Mouse (Mus musculus): ENCODE measurements around the gene Slc16a13. TPM values are rescaled to one million over a fixed set of nuclear protein-coding genes. Genes with fewer than 3 reads are reported as not detected.

The Slc16a13 gene
- polyA plus RNA-seq, 1 experiment = 13.9 TPM

GRCm38 (mm10) chr11:70218741-70219470 lies 2.0 kb downstream of the Slc16a13 start:
- TF ChIP-seq POLR2A (IDR thresholded peaks at IDR 0.05; ENCODE audit: borderline replicate concordance, extremely low read depth, insufficient read depth, insufficient read length, poor library complexity, severe bottlenecking) (no peak), CTCF (IDR thresholded peaks at IDR 0.05; ENCODE audit: borderline replicate concordance, extremely low read depth, insufficient read depth, insufficient read length) (no peak)
- DNase-seq (ENCODE audit: low read depth) = no peak

GRCm38 (mm10) chr11:70218039-70218438 lies 2.8 kb downstream of the Slc16a13 start:
- DNase-seq (ENCODE audit: low read depth) = no peak
- TF ChIP-seq CTCF (IDR thresholded peaks at IDR 0.05; ENCODE audit: borderline replicate concordance, extremely low read depth, insufficient read depth, insufficient read length) (no peak), POLR2A (IDR thresholded peaks at IDR 0.05; ENCODE audit: borderline replicate concordance, extremely low read depth, insufficient read depth, insufficient read length, poor library complexity, severe bottlenecking) (no peak)

DNA sequence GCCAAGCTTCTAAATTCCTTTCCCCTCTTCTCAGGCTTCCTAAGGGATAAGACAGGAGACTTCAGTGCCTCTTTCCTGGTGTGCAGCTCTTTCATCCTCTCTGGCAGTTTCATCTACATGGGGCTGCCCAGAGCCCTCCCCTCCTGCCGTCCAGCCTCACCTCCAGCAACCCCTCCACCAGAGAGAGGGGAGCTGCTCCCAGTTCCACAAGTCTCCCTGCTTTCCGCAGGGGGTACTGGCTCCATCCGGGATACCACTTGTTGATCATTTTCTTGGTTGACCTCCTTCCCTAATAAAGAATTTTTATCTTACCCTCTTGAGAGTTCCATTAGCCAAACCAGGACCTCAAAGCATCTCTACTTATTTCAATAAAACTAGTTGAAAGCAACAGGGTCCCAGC lies 4.8 kb downstream of the Slc16a13 start:
- TF ChIP-seq POLR2A (IDR thresholded peaks at IDR 0.05; ENCODE audit: borderline replicate concordance, extremely low read depth, insufficient read depth, insufficient read length, poor library complexity, severe bottlenecking) (no peak), CTCF (IDR thresholded peaks at IDR 0.05; ENCODE audit: borderline replicate concordance, extremely low read depth, insufficient read depth, insufficient read length) (no peak)

DNA sequence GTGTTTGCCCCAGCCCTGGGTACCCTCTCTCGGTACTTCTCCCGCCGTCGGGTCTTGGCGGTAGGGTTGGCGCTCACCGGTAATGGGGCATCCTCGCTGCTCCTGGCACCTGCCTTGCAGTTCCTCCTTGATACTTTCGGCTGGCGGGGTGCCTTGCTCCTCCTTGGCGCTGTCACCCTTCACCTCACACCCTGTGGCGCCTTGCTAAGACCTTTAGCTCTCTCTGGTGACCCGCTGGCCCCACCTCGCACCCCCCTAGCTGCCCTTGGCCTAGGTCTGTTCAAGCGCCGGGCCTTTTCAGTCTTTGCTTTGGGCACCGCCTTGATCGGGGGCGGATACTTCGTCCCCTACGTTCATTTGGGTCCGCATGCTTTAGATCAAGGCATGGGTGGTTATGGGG lies 5.6 kb downstream of the Slc16a13 start:
- DNase-seq (ENCODE audit: low read depth) = no peak

More for the DNA sequence above, 4.8 kb downstream of the Slc16a13 start:
- no peak for DNase-seq (ENCODE audit: low read depth)

GRCm38 (mm10) chr11:70214856-70215209 lies 6.0 kb downstream of the Slc16a13 start:
- no peak for DNase-seq (ENCODE audit: low read depth)
- TF ChIP-seq POLR2A (IDR thresholded peaks at IDR 0.05; ENCODE audit: borderline replicate concordance, extremely low read depth, insufficient read depth, insufficient read length, poor library complexity, severe bottlenecking) = no peak
- no peak for TF ChIP-seq CTCF (IDR thresholded peaks at IDR 0.05; ENCODE audit: borderline replicate concordance, extremely low read depth, insufficient read depth, insufficient read length)

More for the DNA sequence above, 5.6 kb downstream of the Slc16a13 start:
- TF ChIP-seq POLR2A (IDR thresholded peaks at IDR 0.05; ENCODE audit: borderline replicate concordance, extremely low read depth, insufficient read depth, insufficient read length, poor library complexity, severe bottlenecking) (no peak), CTCF (IDR thresholded peaks at IDR 0.05; ENCODE audit: borderline replicate concordance, extremely low read depth, insufficient read depth, insufficient read length) (no peak)

DNA sequence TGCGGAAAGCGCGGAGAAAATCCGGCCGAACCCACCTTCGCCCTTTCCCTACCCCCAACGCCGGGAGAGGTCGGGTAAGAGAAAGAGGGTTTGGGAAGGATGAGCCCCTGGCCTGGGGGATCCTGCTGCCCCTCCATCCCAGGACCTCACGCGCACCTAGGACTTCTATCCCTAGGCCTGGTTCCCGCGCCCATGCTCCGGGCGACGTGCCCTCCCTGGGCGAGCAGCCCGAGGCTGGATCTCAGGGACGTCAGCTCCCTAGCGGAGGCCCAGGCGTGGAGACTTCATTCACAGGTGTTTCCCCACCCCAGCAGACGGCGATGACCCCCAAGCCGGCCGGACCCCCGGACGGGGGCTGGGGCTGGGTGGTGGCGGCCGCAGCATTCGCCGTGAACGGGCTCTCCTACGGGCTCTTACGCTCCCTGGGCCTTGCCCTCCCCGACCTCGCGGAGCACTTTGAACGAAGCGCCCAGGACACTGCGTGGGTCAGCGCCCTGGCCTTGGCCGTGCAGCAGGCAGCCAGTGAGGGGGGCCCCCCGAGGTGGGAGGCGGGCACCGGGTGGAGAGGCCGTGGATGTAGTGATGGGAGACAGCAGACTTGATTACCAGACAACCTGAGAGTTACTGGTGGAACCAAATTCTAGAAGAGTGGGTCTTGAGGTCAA lies 6.5 kb downstream of the Slc16a13 start:
- DNase-seq (ENCODE audit: low read depth) = no peak
- TF ChIP-seq POLR2A (IDR thresholded peaks at IDR 0.05; ENCODE audit: borderline replicate concordance, extremely low read depth, insufficient read depth, insufficient read length, poor library complexity, severe bottlenecking) (no peak), CTCF (IDR thresholded peaks at IDR 0.05; ENCODE audit: borderline replicate concordance, extremely low read depth, insufficient read depth, insufficient read length) (no peak)

DNA sequence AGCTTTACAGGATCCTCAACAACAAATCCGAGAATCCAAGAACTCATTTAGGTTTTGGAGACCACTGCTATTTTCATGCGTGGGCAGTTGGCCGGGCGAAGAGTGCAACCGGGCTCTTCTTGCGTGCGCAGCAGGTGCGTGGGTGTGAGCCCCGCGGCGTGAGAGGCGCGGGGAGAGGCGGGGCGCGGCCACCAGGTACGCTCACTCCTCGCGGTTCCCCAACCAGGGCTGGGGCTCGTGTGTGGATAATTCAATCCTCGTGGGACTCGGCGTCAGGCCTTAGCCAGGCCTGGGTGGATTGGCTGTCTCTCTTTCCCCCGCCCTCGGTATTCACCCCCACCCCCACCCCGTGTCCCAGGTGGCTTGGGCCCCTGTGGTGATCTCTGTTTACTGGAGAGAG lies 7.1 kb downstream of the Slc16a13 start:
- TF ChIP-seq POLR2A (IDR thresholded peaks at IDR 0.05; ENCODE audit: borderline replicate concordance, extremely low read depth, insufficient read depth, insufficient read length, poor library complexity, severe bottlenecking) = no peak
- TF ChIP-seq CTCF (IDR thresholded peaks at IDR 0.05; ENCODE audit: borderline replicate concordance, extremely low read depth, insufficient read depth, insufficient read length) = no peak
- no peak for DNase-seq (ENCODE audit: low read depth)

DNA sequence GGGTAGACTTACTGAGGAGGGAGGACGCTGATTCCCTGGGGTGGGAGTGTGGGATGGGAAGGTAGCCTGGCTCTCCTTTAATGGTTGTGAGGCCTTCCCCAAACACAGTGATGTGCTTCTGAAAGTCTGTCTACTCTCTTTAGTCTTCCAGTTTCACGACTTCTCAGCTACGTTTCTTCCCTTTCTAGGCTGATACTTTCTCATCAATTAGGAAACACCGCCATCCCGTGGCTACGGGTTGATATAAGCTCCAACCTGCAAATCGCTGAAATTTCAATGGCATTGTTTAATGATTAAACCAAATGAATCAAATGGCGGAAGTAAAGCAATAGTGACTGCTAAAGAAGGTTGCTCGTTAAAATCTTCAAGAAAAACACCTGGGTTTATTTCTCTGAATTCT lies 8.0 kb downstream of the Slc16a13 start:
- peak; percentile 87 for DNase-seq (ENCODE audit: low read depth)
- TF ChIP-seq CTCF (IDR thresholded peaks at IDR 0.05; ENCODE audit: borderline replicate concordance, extremely low read depth, insufficient read depth, insufficient read length) = peak; percentile 71
- TF ChIP-seq POLR2A (IDR thresholded peaks at IDR 0.05; ENCODE audit: borderline replicate concordance, extremely low read depth, insufficient read depth, insufficient read length, poor library complexity, severe bottlenecking) = no peak

DNA sequence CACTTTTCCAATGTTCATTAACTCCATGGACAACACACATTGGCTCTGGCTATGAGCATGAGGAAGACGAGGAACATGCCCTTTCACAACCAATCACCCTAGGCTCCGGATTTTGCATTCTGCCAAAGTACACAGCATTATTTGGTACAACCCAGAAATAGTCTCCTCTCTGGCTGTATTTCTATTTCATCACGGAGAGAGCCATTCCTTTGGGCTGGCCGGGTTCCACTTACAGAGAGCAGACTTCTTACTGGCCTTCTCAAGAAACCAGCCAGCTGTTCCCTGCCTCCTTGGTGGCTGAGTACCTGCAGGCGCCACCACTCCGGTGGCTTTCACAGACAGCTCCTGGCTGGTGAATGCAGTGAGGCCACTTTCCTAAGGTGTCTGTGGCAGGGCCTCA lies 8.4 kb downstream of the Slc16a13 start, which contains the start of gene Slc16a11:
TSS of gene Slc16a11 (plus strand) at position 330 of the 400 bp plus-strand sequence.
- no peak for DNase-seq (ENCODE audit: low read depth)
- TF ChIP-seq CTCF (IDR thresholded peaks at IDR 0.05; ENCODE audit: borderline replicate concordance, extremely low read depth, insufficient read depth, insufficient read length) (no peak), POLR2A (IDR thresholded peaks at IDR 0.05; ENCODE audit: borderline replicate concordance, extremely low read depth, insufficient read depth, insufficient read length, poor library complexity, severe bottlenecking) (no peak)

GRCm38 (mm10) chr11:70211972-70212371 lies 8.9 kb downstream of the Slc16a13 start:
- no peak for TF ChIP-seq POLR2A (IDR thresholded peaks at IDR 0.05; ENCODE audit: borderline replicate concordance, extremely low read depth, insufficient read depth, insufficient read length, poor library complexity, severe bottlenecking)
- no peak for TF ChIP-seq CTCF (IDR thresholded peaks at IDR 0.05; ENCODE audit: borderline replicate concordance, extremely low read depth, insufficient read depth, insufficient read length)
- DNase-seq (ENCODE audit: low read depth) = no peak

- DNase-seq (ENCODE audit: low read depth) = no peak
Observed at GRCm38 (mm10) chr11:70210681-70211080, 10.2 kb downstream of the Slc16a13 start.

More at GRCm38 (mm10) chr11:70210681-70211080, 10.2 kb downstream of the Slc16a13 start:
- TF ChIP-seq POLR2A (IDR thresholded peaks at IDR 0.05; ENCODE audit: borderline replicate concordance, extremely low read depth, insufficient read depth, insufficient read length, poor library complexity, severe bottlenecking) (no peak), CTCF (IDR thresholded peaks at IDR 0.05; ENCODE audit: borderline replicate concordance, extremely low read depth, insufficient read depth, insufficient read length) (no peak)

All from brain, embryonic 14.5 days (tissue).